Mouse (Mus musculus) ES-Bruce4 (cell line): ENCODE results near the gene Rcan1. TPM values are rescaled to one million over a fixed set of nuclear protein-coding genes. Genes with fewer than 3 reads are reported as not detected.

Experiments used
- H3K27ac ChIP-seq: 2 replicates; pipeline ENCODE4 v1.5.1; 2012; ENCODE audit warnings: low read length, inconsistent platforms; ENCODE audit not compliant: insufficient read depth
- H3K27me3 ChIP-seq: 2 replicates; pipeline ENCODE4 v1.6.1; 2012; ENCODE audit warnings: mild to moderate bottlenecking, low read length, inconsistent platforms; ENCODE audit not compliant: control insufficient read depth, poor library complexity, insufficient read depth, severe bottlenecking
- H3K36me3 ChIP-seq: 2 replicates; pipeline ENCODE4 v1.6.1; 2012; ENCODE audit warnings: inconsistent platforms, mild to moderate bottlenecking, low read length, moderate library complexity; ENCODE audit not compliant: control insufficient read depth, poor library complexity, insufficient read depth, severe bottlenecking
- H3K4me1 ChIP-seq: one replicate; pipeline ENCODE4 v1.8.1; 2011; ENCODE audit warnings: low read length; ENCODE audit not compliant: control insufficient read depth, insufficient read depth
- H3K4me3 ChIP-seq: 2 replicates; pipeline ENCODE4 v1.5.1; 2011; ENCODE audit warnings: low read depth, mild to moderate bottlenecking, low read length
- H3K9ac ChIP-seq: 2 replicates; pipeline ENCODE4 v1.6.1; 2012; ENCODE audit warnings: low read depth, mild to moderate bottlenecking, inconsistent platforms; ENCODE audit not compliant: poor library complexity, severe bottlenecking
- H3K9me3 ChIP-seq: replicated peaks from 2 replicates; pipeline ENCODE4 v1.6.1; 2012; ENCODE audit warnings: mild to moderate bottlenecking, low read length, inconsistent platforms; ENCODE audit not compliant: control insufficient read depth, poor library complexity, insufficient read depth, severe bottlenecking
- CTCF ChIP-seq: IDR thresholded peaks from one replicate; pipeline ENCODE4 v1.8.1; 2011; ENCODE audit warnings: low read depth, low read length
- EP300 ChIP-seq: IDR thresholded peaks from 2 replicates; pipeline ENCODE4 v1.6.1; 2011; ENCODE audit warnings: low read depth, low read length; ENCODE audit not compliant: insufficient read depth
- POLR2A ChIP-seq: IDR thresholded peaks from one replicate; pipeline ENCODE4 v1.8.1; 2011; ENCODE audit warnings: low read length; ENCODE audit not compliant: insufficient read depth
- polyA plus RNA-seq: library from polyadenylated mRNA; stranded (reverse); fragments of >200 nt; gene quantifications from 2 replicates; pipeline ENCODE4 v1.2.4, GENCODE M21; 2011; ENCODE audit warnings: low read depth; ENCODE audit not compliant: missing spikeins, insufficient read depth, insufficient read length

Rcan1 gene
- polyA plus RNA-seq, 1 experiment, result 37.2 TPM

DNA sequence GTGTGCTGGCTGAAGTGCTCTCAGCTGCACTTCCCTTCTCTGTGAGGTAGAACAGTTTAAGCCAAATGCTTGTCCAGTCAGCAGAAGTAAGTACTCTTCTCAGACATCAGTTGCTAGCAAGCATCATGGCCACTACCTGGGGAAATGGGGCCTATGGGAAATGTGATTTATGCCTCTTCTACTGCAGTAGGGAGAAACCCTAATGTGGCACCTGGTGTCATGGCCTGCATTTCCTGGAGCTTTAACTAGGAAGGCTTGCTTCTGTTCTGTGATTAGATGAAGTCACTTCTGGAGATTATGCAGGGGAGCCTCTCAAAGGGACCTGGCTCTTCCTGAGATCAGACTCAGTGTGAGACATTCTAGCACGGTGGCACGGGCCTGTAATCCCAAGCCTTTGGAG lies 60.3 kb downstream of the Rcan1 start:
- no peaks in the 10 kb centered on the region for H3K4me1 ChIP-seq
- TF ChIP-seq POLR2A, result no peak
- no peak for TF ChIP-seq CTCF
- TF ChIP-seq EP300, result no peak
- H3K27ac ChIP-seq, result no peak overlapping the region
- no peaks in the 10 kb centered on the region for H3K36me3 ChIP-seq
- no peaks in the 10 kb centered on the region for H3K9me3 ChIP-seq
- no peak overlapping the region for H3K9ac ChIP-seq
- no peaks in the 10 kb centered on the region for H3K27me3 ChIP-seq
- no peak overlapping the region for H3K4me3 ChIP-seq

DNA sequence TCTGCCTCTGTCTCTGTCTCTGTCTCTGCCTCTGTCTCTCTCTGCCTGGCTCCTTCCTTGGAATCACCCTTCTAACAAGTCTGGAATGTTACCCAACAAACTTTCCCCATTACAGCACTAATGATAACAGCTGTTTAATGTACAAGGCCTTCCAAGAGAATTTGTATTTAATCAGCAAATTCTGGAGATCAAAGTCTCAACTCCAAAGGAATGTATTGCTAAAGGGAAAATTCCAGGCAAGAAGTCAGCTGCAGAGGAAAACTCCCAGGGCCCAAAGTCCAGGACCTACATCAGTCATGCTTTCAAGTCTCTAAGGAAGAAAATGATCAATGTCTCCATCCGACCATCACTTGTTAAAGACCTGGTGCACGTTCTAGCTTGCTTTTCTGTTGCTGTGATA lies 62.8 kb downstream of the Rcan1 start:
- TF ChIP-seq CTCF (no peak), EP300 (no peak), POLR2A (no peak)
- Histone ChIP-seq H3K4me1 (peaks cover 2% of the 10 kb centered on the region), H3K9me3 (no peaks in the 10 kb centered on the region), H3K27ac (no peak overlapping the region), H3K9ac (no peak overlapping the region), H3K36me3 (no peaks in the 10 kb centered on the region), H3K4me3 (no peak overlapping the region), H3K27me3 (no peaks in the 10 kb centered on the region)

DNA sequence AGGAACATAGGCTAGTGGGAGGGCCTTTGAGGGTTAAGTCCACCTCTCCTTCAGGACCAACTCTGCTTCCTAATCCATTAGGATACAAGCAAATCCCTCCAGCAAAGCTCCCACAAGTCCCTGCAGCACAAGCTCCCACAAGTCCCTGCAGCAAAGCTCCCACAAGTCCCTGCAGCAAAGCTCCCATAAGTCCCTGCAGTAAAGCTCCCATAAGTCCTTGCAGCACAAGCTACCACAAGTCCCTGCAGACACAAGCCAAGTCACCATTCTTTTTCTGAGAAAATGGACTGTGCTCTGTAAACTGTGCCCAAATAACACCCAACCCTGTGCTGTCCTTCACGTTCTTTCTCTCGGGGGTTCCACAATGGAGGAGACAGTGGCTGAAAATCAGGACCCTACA lies 66.5 kb downstream of the Rcan1 start:
- Histone ChIP-seq H3K9me3 (no peaks in the 10 kb centered on the region), H3K4me1 (peaks cover 11% of the 10 kb centered on the region), H3K27ac (no peak overlapping the region), H3K27me3 (no peaks in the 10 kb centered on the region), H3K4me3 (no peak overlapping the region), H3K36me3 (no peaks in the 10 kb centered on the region), H3K9ac (no peak overlapping the region)
- TF ChIP-seq EP300, result no peak
- no peak for TF ChIP-seq CTCF

DNA sequence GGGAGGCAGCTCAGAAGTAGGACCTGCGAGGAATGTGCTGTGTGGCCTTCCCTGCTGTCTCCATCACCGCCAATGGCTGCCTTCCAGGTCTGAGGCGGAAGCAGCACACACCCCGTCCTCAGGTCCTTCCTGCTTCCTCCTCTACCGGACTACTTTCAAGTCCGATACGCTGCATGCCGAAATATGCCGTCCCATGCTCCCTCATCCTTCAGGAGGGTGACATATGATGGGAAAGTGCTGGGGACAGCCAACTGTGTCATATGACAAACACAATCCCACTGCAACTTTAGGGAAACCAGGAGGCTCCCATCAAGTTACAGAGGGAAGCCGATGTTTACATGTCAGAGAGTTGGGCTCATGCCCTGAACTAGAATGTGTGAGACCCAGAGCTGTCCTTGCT lies 67.6 kb downstream of the Rcan1 start:
- Histone ChIP-seq H3K36me3 (no peaks in the 10 kb centered on the region), H3K9me3 (no peaks in the 10 kb centered on the region), H3K4me1 (peaks cover 11% of the 10 kb centered on the region), H3K4me3 (no peak overlapping the region), H3K27me3 (no peaks in the 10 kb centered on the region), H3K9ac (no peak overlapping the region), H3K27ac (no peak overlapping the region)
- TF ChIP-seq EP300 (no peak), POLR2A (no peak), CTCF (no peak)

DNA sequence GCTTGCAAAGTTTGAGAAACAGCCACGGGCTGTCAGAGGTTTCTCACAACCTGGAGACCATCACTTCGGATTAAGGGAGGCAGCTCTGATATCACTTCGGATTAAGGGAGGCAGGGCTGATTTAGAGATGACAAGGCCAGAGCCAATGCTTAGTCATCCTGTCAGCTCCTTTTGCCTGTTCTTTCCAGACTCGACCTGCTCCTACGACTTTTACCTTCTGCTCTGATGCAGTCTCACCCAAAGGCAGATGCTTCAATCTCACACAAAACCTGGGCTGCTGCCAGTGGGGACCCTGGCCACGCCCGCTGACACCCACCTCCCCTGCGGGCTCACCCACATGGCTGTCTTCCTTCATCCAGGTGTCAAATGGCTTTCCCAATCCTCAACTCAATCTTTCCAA lies 68.5 kb downstream of the Rcan1 start:
- H3K9ac ChIP-seq, result no peak overlapping the region
- no peaks in the 10 kb centered on the region for H3K9me3 ChIP-seq
- peaks cover 11% of the 10 kb centered on the region for H3K4me1 ChIP-seq
- no peaks in the 10 kb centered on the region for H3K36me3 ChIP-seq
- TF ChIP-seq POLR2A (no peak), EP300 (no peak), CTCF (no peak)
- H3K4me3 ChIP-seq, result no peak overlapping the region
- H3K27ac ChIP-seq, result no peak overlapping the region
- H3K27me3 ChIP-seq, result no peaks in the 10 kb centered on the region

DNA sequence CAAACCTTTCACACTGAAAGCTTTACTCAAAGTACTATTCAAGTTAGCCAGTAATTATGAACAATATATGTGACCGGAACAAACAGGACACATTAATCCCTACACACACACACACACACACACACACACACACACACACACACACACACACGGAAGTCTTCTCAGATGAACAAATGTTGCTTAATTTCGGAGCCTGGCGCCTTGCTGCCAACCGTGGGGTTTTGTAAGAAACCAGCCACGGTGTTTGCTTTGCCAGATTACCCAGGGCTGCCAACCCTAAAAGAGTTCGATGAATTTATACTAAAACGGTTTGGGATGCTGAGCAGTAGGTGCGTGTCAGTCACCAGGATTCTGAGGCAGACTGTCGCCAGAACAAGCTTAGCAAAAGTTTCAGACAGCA lies 69.5 kb downstream of the Rcan1 start:
- H3K27ac ChIP-seq, result no peak overlapping the region

More for the DNA sequence above, 69.5 kb downstream of the Rcan1 start:
- 0 out of 2 replicates have a peak, but pooled peaks cover 3% of the 10 kb centered on the region for H3K36me3 ChIP-seq
- H3K4me1 ChIP-seq, result peaks cover 11% of the 10 kb centered on the region
- H3K4me3 ChIP-seq, result no peak overlapping the region
- no peak overlapping the region for H3K9ac ChIP-seq
- TF ChIP-seq EP300, result no peak
- TF ChIP-seq POLR2A, result no peak
- TF ChIP-seq CTCF, result no peak
- H3K27me3 ChIP-seq, result no peaks in the 10 kb centered on the region
- H3K9me3 ChIP-seq, result no peaks in the 10 kb centered on the region
